ENCODE assay signal across 1 mouse cellular context in the genomic region with DNA sequence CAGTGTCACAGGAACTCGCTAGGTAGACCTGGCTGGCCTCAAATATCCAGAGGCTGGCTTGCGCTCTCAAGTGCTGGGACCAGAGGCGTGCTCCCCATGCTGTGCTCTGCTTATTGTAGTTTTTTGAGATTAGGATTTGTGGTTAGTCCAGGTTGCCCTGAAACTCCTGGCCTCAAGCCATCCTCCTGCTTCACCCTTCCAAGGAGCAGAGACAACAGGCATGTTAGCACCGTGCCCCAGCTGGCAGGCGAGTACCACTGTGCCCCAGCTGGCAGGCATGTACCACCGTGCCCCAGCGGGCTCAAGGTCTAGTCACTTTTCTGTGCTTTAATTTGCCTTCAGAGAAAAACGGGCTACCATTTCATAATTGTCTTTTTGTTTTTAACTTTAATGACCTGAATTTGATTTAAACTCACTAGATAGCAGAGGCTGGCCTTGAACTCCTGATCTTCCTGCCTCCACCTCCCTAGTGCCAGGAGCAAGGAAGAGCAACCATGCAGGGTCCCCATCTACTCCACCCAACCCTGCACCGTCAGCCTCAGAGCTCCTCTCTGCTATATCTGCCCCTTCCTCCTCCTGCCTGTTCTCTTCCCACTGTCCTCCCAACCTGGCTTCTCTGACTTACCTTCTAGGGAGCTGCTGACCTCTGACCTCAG.
A peak's percentile ranks its signal among the peaks of the same experiment; 100 is the strongest.
TF ChIP-seq lines count a peak whose summit lies in the region.

No protein-coding gene starts in this region.

TF ChIP-seq in MEL, 35 proteins besides CTCF, POLR2A, EP300 and RAD21:
- TF ChIP-seq ZC3H11A (IDR thresholded peaks at IDR 0.05; ENCODE audit: low read depth, low read length): no peak
- no peak for TF ChIP-seq MEF2A (IDR thresholded peaks at IDR 0.05; ENCODE audit: extremely low read depth, insufficient replicate concordance, low read depth, low read length, poor library complexity, severe bottlenecking)
- TF ChIP-seq ZNF384 (IDR thresholded peaks at IDR 0.05; ENCODE audit: low read depth, low read length): no peak
- no peak for TF ChIP-seq JUND (IDR thresholded peaks at IDR 0.05; ENCODE audit: low read depth, low read length)
- TF ChIP-seq POLR2AphosphoS2 (IDR thresholded peaks at IDR 0.05; ENCODE audit: low read length): no peak
- no peak for TF ChIP-seq POLR2AphosphoS5 (IDR thresholded peaks at IDR 0.05; ENCODE audit: borderline replicate concordance, low read depth, low read length)
- no peak for TF ChIP-seq ZMIZ1 (IDR thresholded peaks at IDR 0.05; ENCODE audit: low read depth, low read length)
- no peak for TF ChIP-seq E2F4 (IDR thresholded peaks at IDR 0.05; ENCODE audit: borderline replicate concordance, low read depth, low read length)
- TF ChIP-seq SMC3 (IDR thresholded peaks at IDR 0.05; ENCODE audit: low read depth, low read length): no peak
- no peak for TF ChIP-seq MYB (IDR thresholded peaks at IDR 0.05; ENCODE audit: low read depth, low read length)
- no peak for TF ChIP-seq CHD1 (IDR thresholded peaks at IDR 0.05; ENCODE audit: low read depth, low read length)
- TF ChIP-seq SIN3A (IDR thresholded peaks at IDR 0.05; ENCODE audit: low read length): no peak; the same call in 1 of the 2 replicates
- peak; percentile 42; the same call in 1 of the 2 replicates for TF ChIP-seq TCF12 (IDR thresholded peaks at IDR 0.05; ENCODE audit: low read depth, low read length)
- TF ChIP-seq MAX (IDR thresholded peaks at IDR 0.05; ENCODE audit: low read length): peak; percentile 73
- TF ChIP-seq ZKSCAN1 (IDR thresholded peaks at IDR 0.05; ENCODE audit: low read depth, low read length): no peak
- no peak for TF ChIP-seq NELFE (IDR thresholded peaks at IDR 0.05; ENCODE audit: low read depth, low read length)
- no peak for TF ChIP-seq TAL1 (IDR thresholded peaks at IDR 0.05; ENCODE audit: low read length)
- 0 out of 2 replicates have a peak, but pooled peaks have one; percentile 20 for TF ChIP-seq TBP (IDR thresholded peaks at IDR 0.05; ENCODE audit: low read depth, low read length)
- TF ChIP-seq USF1 (IDR thresholded peaks at IDR 0.05; ENCODE audit: low read depth, low read length): no peak
- no peak for TF ChIP-seq MAFK (IDR thresholded peaks at IDR 0.05; ENCODE audit: borderline replicate concordance, low read depth, low read length)
- no peak for TF ChIP-seq CHD2 (IDR thresholded peaks at IDR 0.05; ENCODE audit: low read length)
- TF ChIP-seq USF2 (IDR thresholded peaks at IDR 0.05; ENCODE audit: borderline replicate concordance in 1 of 2, insufficient read depth in 1 of 2, low read depth in 1 of 2, low read length in 2 of 2): no peak
- TF ChIP-seq MYC (IDR thresholded peaks at IDR 0.05; ENCODE audit: low read depth, low read length): no peak
- TF ChIP-seq NRF1 (IDR thresholded peaks at IDR 0.05; ENCODE audit: insufficient read depth, low read depth, low read length, poor library complexity, severe bottlenecking): no peak
- TF ChIP-seq MXI1 (IDR thresholded peaks at IDR 0.05; ENCODE audit: low read depth, low read length): peak; percentile 43; the same call in 1 of the 2 replicates
- TF ChIP-seq GABPA (IDR thresholded peaks at IDR 0.05; ENCODE audit: low read depth, low read length): no peak
- peak; percentile 75 for TF ChIP-seq RCOR1 (IDR thresholded peaks at IDR 0.05; ENCODE audit: low read depth, low read length)
- no peak for TF ChIP-seq BHLHE40 (IDR thresholded peaks at IDR 0.05; ENCODE audit: borderline replicate concordance, low read depth, low read length)
- TF ChIP-seq MAZ (IDR thresholded peaks at IDR 0.05; ENCODE audit: low read depth, low read length): no peak
- no peak for TF ChIP-seq KAT2A (conservative IDR thresholded peaks at IDR 0.05; ENCODE audit: low read depth, low read length)
- TF ChIP-seq ETS1 (IDR thresholded peaks at IDR 0.05; ENCODE audit: low read depth, low read length): peak; percentile 36; the same call in 1 of the 2 replicates
TF ChIP-seq in MEL: peak in this region for 6.
